10 mouse cellular contexts compared by ENCODE assay signal in genomic region chr12:56612349-56612735, GRCm38 (mm10). TPM values are rescaled to one million over a fixed set of nuclear protein-coding genes. Genes with fewer than 3 reads are reported as not detected.
DNase-seq lines count a peak whose midpoint lies in the region; ATAC-seq lines count a peak whose summit lies in the region.
"Had no signal": no experiment of that assay in that cellular context is flagged by ENCODE, and none has a peak within 500 bp of the region (broad histone marks: within the 10 kb centered on the region; RNA-seq: fewer than 3 reads in every experiment).

No protein-coding gene starts in this region.

- H3K9ac ChIP-seq in heart, embryonic 16.5 days (ENCODE audit: low read length): no peak overlapping the region
- no peak overlapping the region for H3K9ac ChIP-seq in embryonic facial prominence, embryonic 14.5 days (ENCODE audit: low read depth, low read length)
- no peak overlapping the region for H3K9ac ChIP-seq in intestine, embryonic 15.5 days

- H3K9me3 ChIP-seq in heart, embryonic 16.5 days (replicated peaks; ENCODE audit: control insufficient read depth, low read length): no peaks in the 10 kb centered on the region
- H3K9me3 ChIP-seq in embryonic facial prominence, embryonic 14.5 days (ENCODE audit: control insufficient read depth, low read length): no peaks in the 10 kb centered on the region
- no peaks in the 10 kb centered on the region for H3K9me3 ChIP-seq in intestine, embryonic 15.5 days

- ATAC-seq in heart, embryonic 16.5 days (replicated peaks; ENCODE audit: extremely low read depth, insufficient read depth, low FRiP score): no peak
- ATAC-seq in embryonic facial prominence, embryonic 14.5 days (ENCODE audit: low read depth): no peak
- no peak for ATAC-seq in intestine, embryonic 15.5 days

- peaks cover 77% of the 10 kb centered on the region for H3K27me3 ChIP-seq in heart, embryonic 16.5 days (ENCODE audit: control insufficient read depth, insufficient read depth, low read length)
- peaks cover 94% of the 10 kb centered on the region for H3K27me3 ChIP-seq in embryonic facial prominence, embryonic 14.5 days (replicated peaks; ENCODE audit: control insufficient read depth, insufficient read depth, low read length)
- H3K27me3 ChIP-seq in intestine, embryonic 15.5 days (replicated peaks): peaks cover 77% of the 10 kb centered on the region

- 2% methylated on average over 10 of the region's 10 CpGs for WGBS in heart, embryonic 16.5 days
- 1% methylated on average over 10 of the region's 10 CpGs for whole genome bisulfite sequencing in embryonic facial prominence, embryonic 14.5 days
- 1% methylated on average over 10 of the region's 10 CpGs for WGBS in intestine, embryonic 15.5 days

- H3K27ac ChIP-seq in heart, embryonic 16.5 days (ENCODE audit: low read length): no peak overlapping the region
- no peak overlapping the region for H3K27ac ChIP-seq in embryonic facial prominence, embryonic 14.5 days (replicated peaks; ENCODE audit: low read depth, low read length)
- H3K27ac ChIP-seq in intestine, embryonic 15.5 days: no peak overlapping the region

- H3K4me3 ChIP-seq in heart, embryonic 16.5 days (ENCODE audit: low read length): peak overlapping the region; percentile 46
- peak overlapping the region; percentile 38 for H3K4me3 ChIP-seq in embryonic facial prominence, embryonic 14.5 days (ENCODE audit: low read depth, low read length)
- H3K4me3 ChIP-seq in intestine, embryonic 15.5 days (replicated peaks): peak overlapping the region; percentile 27

- H3K4me1 ChIP-seq in heart, embryonic 16.5 days (ENCODE audit: control insufficient read depth, insufficient read depth, low read length): peaks cover 12% of the 10 kb centered on the region
- no peaks in the 10 kb centered on the region; the same call in 1 of the 2 replicates for H3K4me1 ChIP-seq in embryonic facial prominence, embryonic 14.5 days (ENCODE audit: control insufficient read depth, insufficient read depth, low read length)
- H3K4me1 ChIP-seq in intestine, embryonic 15.5 days (replicated peaks): peaks cover 16% of the 10 kb centered on the region

- no peak for DNase-seq in heart, adult 9 months (ENCODE audit: low spot score in 2 of 2)
- DNase-seq in embryonic facial prominence, embryonic 14.5 days (ENCODE audit: low spot score): no peak
- peak; percentile 46 for DNase-seq in neural tube, embryonic 10.5 days (ENCODE audit: extremely low spot score, low spot score)
- DNase-seq in MN1 (ENCODE audit: low spot score): no peak
- DNase-seq in cerebellum, postnatal 14 days: no peak
- DNase-seq in embryo, embryonic 11 days: no peak
- DNase-seq: gastrocnemius, postnatal 10 days had no signal

- no peaks in the 10 kb centered on the region for H3K36me3 ChIP-seq in heart, embryonic 16.5 days (ENCODE audit: control insufficient read depth, insufficient read depth)
- no peaks in the 10 kb centered on the region for H3K36me3 ChIP-seq in embryonic facial prominence, embryonic 14.5 days (ENCODE audit: control insufficient read depth, insufficient read depth, low read length)
- H3K36me3 ChIP-seq in intestine, embryonic 15.5 days: no peaks in the 10 kb centered on the region

- peak overlapping the region; percentile 70 for H3K4me2 ChIP-seq in heart, embryonic 16.5 days (ENCODE audit: low read depth, low read length)
- H3K4me2 ChIP-seq in embryonic facial prominence, embryonic 14.5 days (ENCODE audit: low read depth, low read length): peak overlapping the region; percentile 62
- H3K4me2 ChIP-seq in intestine, embryonic 15.5 days (replicated peaks): peak overlapping the region; percentile 66

RNA-seq across cellular contexts. Expression of gene Nkx2-9, which starts 0.7 kb away (rescaled TPM):
- polyA plus RNA-seq in heart, embryonic 16.5 days (2015; fragmentation: Nextera tagmentation; extraction: Ambion mirVana): not detected in 2 replicates
- polyA plus RNA-seq in embryonic facial prominence, embryonic 14.5 days (2014; fragmentation: Nextera tagmentation; extraction: Ambion mirVana): not detected in 2 replicates
- polyA plus RNA-seq in intestine, embryonic 15.5 days (2015; fragmentation: Nextera tagmentation; extraction: Ambion mirVana): not detected in 2 replicates
- polyA plus RNA-seq: spleen, adult 2 months had no signal
